Mouse (Mus musculus): Measurements from ENCODE around the gene Kcnn3.
A peak's percentile ranks its signal among the peaks of the same experiment; 100 is the strongest.

Gene Kcnn3

GRCm38 (mm10) chr3:89565371-89565770 is 45.4 kb downstream of the Kcnn3 start:
- DNase-seq (ENCODE audit: low read depth, low spot score), result no peak

GRCm38 (mm10) chr3:89569058-89569457 is 49.1 kb downstream of the Kcnn3 start:
- no peak for DNase-seq (ENCODE audit: low read depth, low spot score)

GRCm38 (mm10) chr3:89569707-89570324 is 49.9 kb downstream of the Kcnn3 start:
- no peak for DNase-seq (ENCODE audit: low read depth, low spot score)

GRCm38 (mm10) chr3:89570362-89570761 is 50.4 kb downstream of the Kcnn3 start:
- no peak for DNase-seq (ENCODE audit: low read depth, low spot score)

GRCm38 (mm10) chr3:89574260-89574659 is 54.3 kb downstream of the Kcnn3 start:
- DNase-seq (ENCODE audit: low read depth, low spot score), result peak; percentile 38

GRCm38 (mm10) chr3:89576381-89576780 is 56.4 kb downstream of the Kcnn3 start:
- DNase-seq (ENCODE audit: low read depth, low spot score), result no peak

- DNase-seq (ENCODE audit: low read depth, low spot score), result no peak
Observed at GRCm38 (mm10) chr3:89577154-89577553, 57.2 kb downstream of the Kcnn3 start.

- DNase-seq (ENCODE audit: low read depth, low spot score), result no peak
Observed at GRCm38 (mm10) chr3:89578083-89578482, 58.1 kb downstream of the Kcnn3 start.

- no peak for DNase-seq (ENCODE audit: low read depth, low spot score)
Observed at GRCm38 (mm10) chr3:89578803-89579202, 58.8 kb downstream of the Kcnn3 start.

- DNase-seq (ENCODE audit: low read depth, low spot score), result no peak
Observed at GRCm38 (mm10) chr3:89584254-89584653, 64.3 kb downstream of the Kcnn3 start.

GRCm38 (mm10) chr3:89588436-89588835 is 68.5 kb downstream of the Kcnn3 start:
- DNase-seq (ENCODE audit: low read depth, low spot score), result no peak

- no peak for DNase-seq (ENCODE audit: low read depth, low spot score)
Observed at GRCm38 (mm10) chr3:89589321-89589720, 69.4 kb downstream of the Kcnn3 start.

- DNase-seq (ENCODE audit: low read depth, low spot score), result no peak
Observed at GRCm38 (mm10) chr3:89590386-89590785, 70.4 kb downstream of the Kcnn3 start.

- DNase-seq (ENCODE audit: low read depth, low spot score), result no peak
Observed at GRCm38 (mm10) chr3:89591461-89591860, 71.5 kb downstream of the Kcnn3 start.

GRCm38 (mm10) chr3:89592809-89593208 is 72.8 kb downstream of the Kcnn3 start:
- no peak for DNase-seq (ENCODE audit: low read depth, low spot score)

- DNase-seq (ENCODE audit: low read depth, low spot score), result no peak
Observed at GRCm38 (mm10) chr3:89593524-89593923, 73.6 kb downstream of the Kcnn3 start.

GRCm38 (mm10) chr3:89598361-89598760 is 78.4 kb downstream of the Kcnn3 start:
- no peak for DNase-seq (ENCODE audit: low read depth, low spot score)

GRCm38 (mm10) chr3:89598967-89599366 is 79.0 kb downstream of the Kcnn3 start:
- no peak for DNase-seq (ENCODE audit: low read depth, low spot score)

- no peak for DNase-seq (ENCODE audit: low read depth, low spot score)
Observed at GRCm38 (mm10) chr3:89601060-89601459, 81.1 kb downstream of the Kcnn3 start.

GRCm38 (mm10) chr3:89603300-89603699 is 83.3 kb downstream of the Kcnn3 start:
- DNase-seq (ENCODE audit: low read depth, low spot score), result no peak

GRCm38 (mm10) chr3:89605235-89605634 is 85.3 kb downstream of the Kcnn3 start:
- no peak for DNase-seq (ENCODE audit: low read depth, low spot score)

- no peak for DNase-seq (ENCODE audit: low read depth, low spot score)
Observed at GRCm38 (mm10) chr3:89607327-89607726, 87.4 kb downstream of the Kcnn3 start.

- no peak for DNase-seq (ENCODE audit: low read depth, low spot score)
Observed at GRCm38 (mm10) chr3:89612048-89612447, 92.1 kb downstream of the Kcnn3 start.
